Mouse (Mus musculus): ENCODE data around the gene Zhx3. TPM values are rescaled to one million over a fixed set of nuclear protein-coding genes. Genes with fewer than 3 reads are reported as not detected.

Gene Zhx3
- polyA plus RNA-seq, 1 experiment: 1.1 TPM

DNA sequence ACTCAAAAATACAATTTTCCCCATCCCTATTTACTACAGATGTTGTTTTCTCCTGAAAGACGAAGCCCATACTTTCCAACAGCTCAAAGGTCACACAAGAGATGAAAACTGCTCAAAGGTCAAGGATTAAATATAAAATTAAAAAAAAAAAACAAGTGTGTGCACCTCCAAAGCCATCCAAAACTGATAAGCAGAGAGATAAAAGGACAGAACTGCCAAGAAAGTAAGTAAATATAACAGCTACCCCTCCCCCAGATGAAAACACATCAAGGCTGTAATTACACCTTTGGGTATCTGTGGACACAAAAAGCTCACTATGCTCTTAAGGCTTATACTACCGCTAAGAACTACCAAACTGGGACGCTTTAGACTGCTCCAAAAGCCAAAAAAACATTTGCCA is 3.4 kb downstream of the Zhx3 start:
- Histone ChIP-seq H3K27me3 (ENCODE audit: control insufficient read depth, insufficient read depth, low read length, poor library complexity, severe bottlenecking) (peaks cover 4% of the 10 kb centered on the region; the same call in 1 of the 2 replicates), H3K9me3 (replicated peaks; ENCODE audit: control insufficient read depth, insufficient read depth, low read length, poor library complexity, severe bottlenecking) (no peaks in the 10 kb centered on the region), H3K9ac (ENCODE audit: low read depth, poor library complexity, severe bottlenecking) (no peak overlapping the region), H3K4me3 (ENCODE audit: low read depth, low read length) (no peak overlapping the region), H3K27ac (ENCODE audit: insufficient read depth, low read length) (no peak overlapping the region), H3K4me1 (ENCODE audit: control insufficient read depth, insufficient read depth, low read length) (no peaks in the 10 kb centered on the region), H3K36me3 (ENCODE audit: control insufficient read depth, insufficient read depth, low read length, poor library complexity, severe bottlenecking) (no peaks in the 10 kb centered on the region)
- TF ChIP-seq POLR2A (IDR thresholded peaks at IDR 0.05; ENCODE audit: insufficient read depth, low read length) (no peak), EP300 (IDR thresholded peaks at IDR 0.05; ENCODE audit: insufficient read depth, low read depth, low read length) (no peak), CTCF (IDR thresholded peaks at IDR 0.05; ENCODE audit: low read depth, low read length) (no peak)

DNA sequence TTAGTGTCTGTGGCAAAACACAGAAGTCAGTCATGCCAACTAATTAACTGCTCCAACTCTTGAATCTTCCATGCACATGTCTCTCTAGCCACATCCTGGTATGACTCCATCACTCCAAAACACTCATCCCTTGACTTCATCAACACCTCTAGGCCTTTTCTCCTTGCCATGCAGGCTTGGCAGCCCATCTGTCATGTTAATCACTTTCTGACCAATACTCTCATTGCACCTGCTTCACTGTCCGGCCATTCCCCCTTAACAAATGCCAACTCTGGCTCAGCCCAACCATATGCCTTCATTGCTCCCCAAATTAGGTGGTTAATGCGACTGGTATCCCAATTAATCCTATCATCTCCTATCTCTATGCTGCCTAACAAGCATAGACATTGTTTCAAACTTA is 7.5 kb downstream of the Zhx3 start:
- no peak overlapping the region for H3K4me3 ChIP-seq (ENCODE audit: low read depth, low read length)
- no peaks in the 10 kb centered on the region for H3K9me3 ChIP-seq (replicated peaks; ENCODE audit: control insufficient read depth, insufficient read depth, low read length, poor library complexity, severe bottlenecking)
- H3K9ac ChIP-seq (ENCODE audit: low read depth, poor library complexity, severe bottlenecking): no peak overlapping the region
- TF ChIP-seq EP300 (IDR thresholded peaks at IDR 0.05; ENCODE audit: insufficient read depth, low read depth, low read length): no peak
- no peak for TF ChIP-seq POLR2A (IDR thresholded peaks at IDR 0.05; ENCODE audit: insufficient read depth, low read length)
- no peak for TF ChIP-seq CTCF (IDR thresholded peaks at IDR 0.05; ENCODE audit: low read depth, low read length)
- no peak overlapping the region for H3K27ac ChIP-seq (ENCODE audit: insufficient read depth, low read length)
- no peaks in the 10 kb centered on the region for H3K27me3 ChIP-seq (ENCODE audit: control insufficient read depth, insufficient read depth, low read length, poor library complexity, severe bottlenecking)
- no peaks in the 10 kb centered on the region for H3K4me1 ChIP-seq (ENCODE audit: control insufficient read depth, insufficient read depth, low read length)
- no peaks in the 10 kb centered on the region for H3K36me3 ChIP-seq (ENCODE audit: control insufficient read depth, insufficient read depth, low read length, poor library complexity, severe bottlenecking)

DNA sequence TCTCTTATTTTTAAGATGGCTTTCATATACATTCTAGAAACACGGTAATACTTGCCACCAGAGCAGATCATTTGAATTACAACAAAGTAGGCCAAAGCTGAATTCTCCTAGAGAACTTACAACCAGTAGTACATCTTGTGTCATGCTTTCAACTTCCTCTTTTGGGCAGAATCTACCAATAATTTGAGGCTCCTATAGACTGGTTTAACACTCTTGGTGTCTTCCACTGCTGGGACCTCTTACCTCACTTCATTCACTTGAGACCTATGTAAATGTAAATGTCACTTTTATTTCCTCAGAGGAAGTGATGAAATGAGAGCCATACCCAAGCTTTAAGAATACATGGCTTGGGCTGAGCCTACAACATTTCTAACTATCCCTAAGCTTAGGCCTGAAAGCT is 8.7 kb downstream of the Zhx3 start:
- Histone ChIP-seq H3K4me1 (ENCODE audit: control insufficient read depth, insufficient read depth, low read length) (no peaks in the 10 kb centered on the region), H3K27me3 (ENCODE audit: control insufficient read depth, insufficient read depth, low read length, poor library complexity, severe bottlenecking) (no peaks in the 10 kb centered on the region), H3K36me3 (ENCODE audit: control insufficient read depth, insufficient read depth, low read length, poor library complexity, severe bottlenecking) (no peaks in the 10 kb centered on the region), H3K9ac (ENCODE audit: low read depth, poor library complexity, severe bottlenecking) (no peak overlapping the region), H3K4me3 (ENCODE audit: low read depth, low read length) (no peak overlapping the region), H3K9me3 (replicated peaks; ENCODE audit: control insufficient read depth, insufficient read depth, low read length, poor library complexity, severe bottlenecking) (no peaks in the 10 kb centered on the region), H3K27ac (ENCODE audit: insufficient read depth, low read length) (no peak overlapping the region)
- no peak for TF ChIP-seq EP300 (IDR thresholded peaks at IDR 0.05; ENCODE audit: insufficient read depth, low read depth, low read length)
- no peak for TF ChIP-seq POLR2A (IDR thresholded peaks at IDR 0.05; ENCODE audit: insufficient read depth, low read length)

DNA sequence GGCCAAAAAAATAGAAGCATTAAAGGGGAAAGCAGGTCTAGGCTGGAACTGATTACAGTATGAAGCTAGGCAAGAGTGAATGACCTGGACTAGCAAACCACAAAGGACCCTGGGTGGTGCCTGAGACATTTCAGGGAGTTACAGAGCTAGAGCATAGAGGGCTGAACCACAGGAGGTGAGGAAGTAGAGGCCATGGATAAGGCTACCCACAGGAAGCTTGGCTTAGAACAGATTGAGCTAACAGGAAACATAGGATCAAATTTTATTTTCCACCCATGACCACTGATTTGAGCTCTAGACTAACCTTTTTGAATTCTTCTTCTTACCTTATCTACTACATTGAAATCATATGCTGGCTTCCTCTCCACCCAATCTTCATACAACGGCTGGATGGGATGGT is 12.4 kb downstream of the Zhx3 start:
- Histone ChIP-seq H3K4me3 (ENCODE audit: low read depth, low read length) (no peak overlapping the region), H3K27me3 (ENCODE audit: control insufficient read depth, insufficient read depth, low read length, poor library complexity, severe bottlenecking) (no peaks in the 10 kb centered on the region), H3K9ac (ENCODE audit: low read depth, poor library complexity, severe bottlenecking) (no peak overlapping the region), H3K4me1 (ENCODE audit: control insufficient read depth, insufficient read depth, low read length) (no peaks in the 10 kb centered on the region), H3K27ac (ENCODE audit: insufficient read depth, low read length) (no peak overlapping the region), H3K36me3 (ENCODE audit: control insufficient read depth, insufficient read depth, low read length, poor library complexity, severe bottlenecking) (no peaks in the 10 kb centered on the region), H3K9me3 (replicated peaks; ENCODE audit: control insufficient read depth, insufficient read depth, low read length, poor library complexity, severe bottlenecking) (no peaks in the 10 kb centered on the region)
- TF ChIP-seq CTCF (IDR thresholded peaks at IDR 0.05; ENCODE audit: low read depth, low read length): no peak
- no peak for TF ChIP-seq EP300 (IDR thresholded peaks at IDR 0.05; ENCODE audit: insufficient read depth, low read depth, low read length)
- no peak for TF ChIP-seq POLR2A (IDR thresholded peaks at IDR 0.05; ENCODE audit: insufficient read depth, low read length)

DNA sequence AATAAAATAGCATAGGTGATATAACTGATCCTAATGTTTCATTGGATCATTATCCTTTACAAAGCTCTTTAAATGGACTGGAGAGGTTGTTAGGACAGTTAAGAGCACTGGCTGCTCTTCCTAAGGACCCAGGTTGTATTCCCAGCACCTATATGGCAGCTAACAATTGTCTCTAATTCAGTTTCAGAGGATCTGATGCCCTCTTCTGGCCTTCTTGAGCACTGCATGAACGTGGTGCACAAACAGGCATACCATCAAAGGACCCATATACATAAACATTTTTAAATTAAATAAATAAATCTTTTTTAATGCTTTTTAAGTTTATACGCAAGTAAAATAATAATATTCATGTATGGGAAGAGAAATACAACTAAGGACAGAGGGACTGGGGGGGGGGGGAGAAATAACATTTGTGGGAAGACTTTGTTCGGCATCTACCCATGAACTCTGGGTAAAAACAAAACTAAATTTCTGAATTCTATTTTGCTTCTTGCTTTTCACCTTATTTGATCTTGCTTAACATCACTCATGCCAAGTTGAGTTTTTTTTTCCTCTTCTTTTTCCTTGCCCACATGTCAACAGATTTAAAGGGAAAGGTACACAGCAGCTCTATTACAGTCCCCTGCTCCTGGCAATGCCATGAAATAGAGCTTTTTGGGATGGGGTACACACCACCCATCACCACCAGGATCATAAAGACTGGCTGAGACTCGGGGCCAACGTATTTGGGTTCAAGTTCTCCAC is 16.3 kb downstream of the Zhx3 start:
- no peak for TF ChIP-seq POLR2A (IDR thresholded peaks at IDR 0.05; ENCODE audit: insufficient read depth, low read length)
- TF ChIP-seq CTCF (IDR thresholded peaks at IDR 0.05; ENCODE audit: low read depth, low read length): no peak
- no peak for TF ChIP-seq EP300 (IDR thresholded peaks at IDR 0.05; ENCODE audit: insufficient read depth, low read depth, low read length)
- Histone ChIP-seq H3K4me1 (ENCODE audit: control insufficient read depth, insufficient read depth, low read length) (no peaks in the 10 kb centered on the region), H3K36me3 (ENCODE audit: control insufficient read depth, insufficient read depth, low read length, poor library complexity, severe bottlenecking) (no peaks in the 10 kb centered on the region)

DNA sequence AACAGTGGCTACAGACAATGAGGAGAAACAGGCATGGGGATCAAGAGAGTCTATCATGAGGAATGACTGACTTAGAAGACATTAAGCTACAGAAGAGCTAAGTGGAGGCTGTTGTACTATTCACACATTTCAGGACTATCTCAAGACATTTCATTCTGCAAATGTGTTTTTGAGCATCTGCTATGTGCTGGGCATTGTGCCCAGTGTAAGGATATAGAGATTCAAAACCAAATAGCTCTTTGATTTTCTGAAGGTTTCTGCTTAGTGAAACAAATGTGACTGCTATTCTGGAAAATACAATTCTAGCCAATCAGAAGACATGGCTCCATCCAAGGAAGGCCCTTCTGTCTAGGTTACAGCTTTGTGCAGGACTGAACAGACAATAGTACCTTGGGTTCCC is 18.1 kb downstream of the Zhx3 start:
- Histone ChIP-seq H3K9ac (ENCODE audit: low read depth, poor library complexity, severe bottlenecking) (no peak overlapping the region), H3K27me3 (ENCODE audit: control insufficient read depth, insufficient read depth, low read length, poor library complexity, severe bottlenecking) (no peaks in the 10 kb centered on the region), H3K4me3 (ENCODE audit: low read depth, low read length) (no peak overlapping the region), H3K4me1 (ENCODE audit: control insufficient read depth, insufficient read depth, low read length) (no peaks in the 10 kb centered on the region), H3K9me3 (replicated peaks; ENCODE audit: control insufficient read depth, insufficient read depth, low read length, poor library complexity, severe bottlenecking) (no peaks in the 10 kb centered on the region), H3K27ac (ENCODE audit: insufficient read depth, low read length) (no peak overlapping the region), H3K36me3 (ENCODE audit: control insufficient read depth, insufficient read depth, low read length, poor library complexity, severe bottlenecking) (no peaks in the 10 kb centered on the region)
- no peak for TF ChIP-seq CTCF (IDR thresholded peaks at IDR 0.05; ENCODE audit: low read depth, low read length)
- no peak for TF ChIP-seq EP300 (IDR thresholded peaks at IDR 0.05; ENCODE audit: insufficient read depth, low read depth, low read length)
- TF ChIP-seq POLR2A (IDR thresholded peaks at IDR 0.05; ENCODE audit: insufficient read depth, low read length): no peak

More for the DNA sequence above, 16.3 kb downstream of the Zhx3 start:
- no peak overlapping the region for H3K4me3 ChIP-seq (ENCODE audit: low read depth, low read length)
- no peaks in the 10 kb centered on the region for H3K27me3 ChIP-seq (ENCODE audit: control insufficient read depth, insufficient read depth, low read length, poor library complexity, severe bottlenecking)
- no peaks in the 10 kb centered on the region for H3K9me3 ChIP-seq (replicated peaks; ENCODE audit: control insufficient read depth, insufficient read depth, low read length, poor library complexity, severe bottlenecking)
- no peak overlapping the region for H3K27ac ChIP-seq (ENCODE audit: insufficient read depth, low read length)
- H3K9ac ChIP-seq (ENCODE audit: low read depth, poor library complexity, severe bottlenecking): no peak overlapping the region
